Mouse (Mus musculus) gastrocnemius, adult 2 months (tissue): ENCODE results near the gene Map4k3. TPM values are rescaled to one million over a fixed set of nuclear protein-coding genes. Genes with fewer than 3 reads are reported as not detected.

Experiments
- DNase-seq: peaks from one replicate; pipeline ENCODE4 v3.0.0; 2022
- H3K27ac ChIP-seq: fragments of 200-600 bp; 2 replicates; pipeline ENCODE4 v1.8.1; 2022; ENCODE audit warnings: mild to moderate bottlenecking
- H3K4me3 ChIP-seq: fragments of 200-600 bp; 2 replicates; pipeline ENCODE4 v1.8.1; 2022; ENCODE audit warnings: mild to moderate bottlenecking, moderate library complexity
- CTCF ChIP-seq: fragments of 200-600 bp; IDR thresholded peaks from 2 replicates; pipeline ENCODE4 v1.8.1; 2022; ENCODE audit warnings: antibody characterized with exemption, mild to moderate bottlenecking, moderate library complexity
- intact Hi-C: fragments of 180-260 bp; cut with DNase I; formaldehyde crosslinking; loops from one replicate; pipeline ENCODE4 v1.15.1; 2025
- total RNA-seq, 2 experiments: library from RNA; stranded (reverse); gene quantifications; 2 replicates each; pipeline ENCODE4 v1.2.3; 2021

Map4k3 gene
- total RNA-seq, 2 experiments from 2014 or later = 11.9 to 17.5 TPM

GRCm38 (mm10) chr17:80696210-80696609 lies 32.1 kb downstream of the Map4k3 start:
- intact Hi-C loops = no loop called here
- DNase-seq = no peak
- Histone ChIP-seq H3K27ac (no peak overlapping the region), H3K4me3 (no peak overlapping the region)
- TF ChIP-seq CTCF = no peak

- H3K27ac ChIP-seq = no peak overlapping the region
- TF ChIP-seq CTCF = no peak
Measured at GRCm38 (mm10) chr17:80693707-80694106, 34.6 kb downstream of the Map4k3 start.

GRCm38 (mm10) chr17:80692183-80692582 lies 36.1 kb downstream of the Map4k3 start:
- DNase-seq = no peak
- Histone ChIP-seq H3K27ac (no peak overlapping the region), H3K4me3 (no peak overlapping the region)
- TF ChIP-seq CTCF = no peak
- intact Hi-C loops = no loop called here

More at GRCm38 (mm10) chr17:80693707-80694106, 34.6 kb downstream of the Map4k3 start:
- intact Hi-C loops = no loop called here
- H3K4me3 ChIP-seq = no peak overlapping the region
- no peak for DNase-seq

- Histone ChIP-seq H3K27ac (no peak overlapping the region), H3K4me3 (no peak overlapping the region)
- DNase-seq = no peak
- intact Hi-C loops = no loop called here
- TF ChIP-seq CTCF = no peak
Measured at GRCm38 (mm10) chr17:80688701-80689100, 39.6 kb downstream of the Map4k3 start.

GRCm38 (mm10) chr17:80686066-80686465 lies 42.2 kb downstream of the Map4k3 start:
- DNase-seq = no peak
- Histone ChIP-seq H3K4me3 (no peak overlapping the region), H3K27ac (peak overlapping the region; percentile 64)
- intact Hi-C loops = no loop called here
- no peak for TF ChIP-seq CTCF

- DNase-seq = peak; percentile 32
- intact Hi-C loops = loop anchor here (5.0 kb wide), 2 partner anchors 43 to 298 kb away; partner anchors contain the start of gene Map4k3
- TF ChIP-seq CTCF = peak; percentile 60
- Histone ChIP-seq H3K4me3 (no peak overlapping the region), H3K27ac (peak overlapping the region; percentile 32; the same call in 1 of the 2 replicates)
Measured at GRCm38 (mm10) chr17:80683821-80684576, 44.3 kb downstream of the Map4k3 start.

- Histone ChIP-seq H3K4me3 (no peak overlapping the region), H3K27ac (no peak overlapping the region)
- no peak for TF ChIP-seq CTCF
- intact Hi-C loops = loop anchor here (5.0 kb wide), 2 partner anchors 44 to 299 kb away; partner anchors contain the start of gene Map4k3
- no peak for DNase-seq
Measured at GRCm38 (mm10) chr17:80683041-80683440, 45.2 kb downstream of the Map4k3 start.

GRCm38 (mm10) chr17:80678190-80678589 lies 50.1 kb downstream of the Map4k3 start:
- no peak for TF ChIP-seq CTCF
- intact Hi-C loops = no loop called here
- no peak for DNase-seq
- Histone ChIP-seq H3K4me3 (no peak overlapping the region), H3K27ac (no peak overlapping the region)

- intact Hi-C loops = no loop called here
- DNase-seq = no peak
- Histone ChIP-seq H3K4me3 (no peak overlapping the region), H3K27ac (no peak overlapping the region)
- no peak for TF ChIP-seq CTCF
Measured at GRCm38 (mm10) chr17:80676859-80677535, 51.3 kb downstream of the Map4k3 start.

GRCm38 (mm10) chr17:80676211-80676610 lies 52.1 kb downstream of the Map4k3 start:
- intact Hi-C loops = no loop called here
- Histone ChIP-seq H3K4me3 (no peak overlapping the region), H3K27ac (no peak overlapping the region)
- no peak for TF ChIP-seq CTCF
- DNase-seq = no peak

- Histone ChIP-seq H3K4me3 (no peak overlapping the region), H3K27ac (no peak overlapping the region)
- no peak for DNase-seq
- TF ChIP-seq CTCF = no peak
- intact Hi-C loops = no loop called here
Measured at GRCm38 (mm10) chr17:80670395-80670794, 57.9 kb downstream of the Map4k3 start.

- DNase-seq = no peak
- intact Hi-C loops = no loop called here
- no peak for TF ChIP-seq CTCF
- H3K27ac ChIP-seq = peak overlapping the region; percentile 63; the same call in 1 of the 2 replicates
- no peak overlapping the region for H3K4me3 ChIP-seq
Measured at GRCm38 (mm10) chr17:80663623-80664022, 64.7 kb downstream of the Map4k3 start.
